Mouse (Mus musculus) brain, embryonic 18.5 days (tissue): ENCODE results near the gene Sik3.

ENCODE experiments used
- DNase-seq: peaks from one replicate; pipeline ENCODE4 v3.0.0-alpha.2; 2012; ENCODE audit warnings: low read depth, low spot score

Gene Sik3

DNA sequence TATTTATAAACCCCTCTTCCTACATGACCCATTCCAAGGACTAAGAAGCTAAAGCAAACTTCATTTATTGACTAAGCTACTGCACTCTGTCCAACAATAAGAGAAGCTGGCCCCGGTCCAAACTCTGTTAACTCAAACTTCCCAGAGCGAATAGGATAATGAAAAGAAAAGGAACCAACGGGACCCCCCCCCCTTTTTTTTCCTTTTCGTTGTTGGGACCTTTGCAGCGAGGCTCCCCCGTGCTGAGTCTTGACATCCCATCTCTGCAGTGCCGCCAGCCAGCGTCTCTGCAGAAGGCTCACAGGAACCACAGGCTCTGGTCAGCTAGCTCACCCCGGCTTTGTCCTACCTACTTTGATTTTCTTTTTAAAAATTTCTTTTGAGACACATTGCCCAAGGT is 3.2 kb downstream of the Sik3 start:
- DNase-seq: no peak

DNA sequence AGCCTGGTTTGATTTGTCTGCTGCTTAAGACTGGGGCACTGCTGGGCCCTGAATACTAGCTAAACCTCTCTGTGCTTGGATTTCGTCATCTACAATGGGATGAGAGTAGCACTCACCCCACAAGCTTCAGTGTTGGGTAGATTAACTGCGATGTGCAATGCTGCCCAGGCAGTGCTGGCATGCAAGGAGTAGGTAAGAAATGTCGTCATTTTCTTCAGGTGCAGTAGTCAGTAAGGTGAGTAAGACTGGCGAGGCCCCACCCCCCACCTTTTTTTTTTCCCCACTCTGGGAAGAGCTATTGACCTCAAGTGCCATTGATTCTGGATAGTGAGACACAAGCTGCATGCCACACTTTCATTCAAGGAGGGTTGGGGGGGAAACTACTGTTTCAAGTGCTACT is 3.8 kb downstream of the Sik3 start:
- DNase-seq: no peak

DNA sequence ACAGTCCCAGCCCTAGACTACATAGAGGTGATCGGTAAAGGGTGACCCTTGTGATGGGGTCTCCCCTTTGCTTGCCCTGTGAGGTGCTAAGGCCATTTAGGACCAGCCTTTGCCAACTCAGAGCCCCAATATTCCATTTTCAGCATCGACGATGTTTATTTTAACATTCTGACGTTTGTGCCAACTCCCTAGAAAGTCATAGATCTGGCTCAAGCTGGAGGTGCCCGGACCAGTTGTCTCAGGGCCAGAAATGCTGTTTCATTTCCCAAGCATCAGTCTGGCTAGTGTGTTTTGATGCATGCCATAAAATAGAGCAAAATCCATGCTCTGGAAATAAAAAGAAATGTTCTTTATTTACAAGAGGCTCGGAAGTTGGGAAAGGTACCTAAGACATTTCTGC is 5.7 kb downstream of the Sik3 start:
- DNase-seq: no peak

DNA sequence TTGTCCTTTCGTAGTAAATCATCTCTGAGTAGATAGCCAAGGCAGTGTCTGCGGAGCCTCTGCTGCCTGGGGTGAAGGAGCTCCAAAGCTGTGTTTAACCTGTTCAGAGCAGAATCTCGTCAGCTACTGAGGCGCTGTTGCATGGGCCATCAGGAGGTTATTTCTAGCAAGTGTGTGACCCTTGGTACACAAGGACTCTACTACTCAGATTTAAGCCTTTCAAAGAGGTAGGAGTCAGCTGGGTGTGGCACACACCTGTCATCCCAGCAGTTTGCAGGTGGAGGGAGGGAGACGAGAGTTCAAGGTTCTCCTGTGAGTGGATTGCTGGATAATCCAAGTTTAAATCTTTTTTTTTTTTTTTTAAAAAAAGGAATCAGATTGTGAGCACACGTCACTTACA is 7.4 kb downstream of the Sik3 start:
- DNase-seq: no peak

DNA sequence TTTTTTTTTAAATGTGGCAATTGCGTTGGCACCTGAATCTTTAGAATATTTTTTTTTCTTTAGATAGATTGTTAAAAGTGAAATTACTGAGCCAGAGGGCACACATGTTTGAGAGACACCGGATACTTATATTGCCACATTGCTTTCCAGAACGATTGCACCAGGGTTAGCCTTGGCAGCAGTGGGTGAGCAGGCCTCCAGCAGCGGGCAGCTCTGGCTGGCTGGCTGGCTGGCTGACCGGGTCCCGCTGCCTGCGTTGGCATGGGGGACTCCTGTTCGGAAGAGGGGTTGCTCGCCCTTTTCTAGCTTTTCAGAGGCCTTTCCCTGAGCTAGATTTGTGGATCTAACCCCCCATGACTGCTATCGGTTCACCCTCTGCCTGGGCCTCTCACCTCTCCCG is 11.0 kb downstream of the Sik3 start:
- DNase-seq: no peak

DNA sequence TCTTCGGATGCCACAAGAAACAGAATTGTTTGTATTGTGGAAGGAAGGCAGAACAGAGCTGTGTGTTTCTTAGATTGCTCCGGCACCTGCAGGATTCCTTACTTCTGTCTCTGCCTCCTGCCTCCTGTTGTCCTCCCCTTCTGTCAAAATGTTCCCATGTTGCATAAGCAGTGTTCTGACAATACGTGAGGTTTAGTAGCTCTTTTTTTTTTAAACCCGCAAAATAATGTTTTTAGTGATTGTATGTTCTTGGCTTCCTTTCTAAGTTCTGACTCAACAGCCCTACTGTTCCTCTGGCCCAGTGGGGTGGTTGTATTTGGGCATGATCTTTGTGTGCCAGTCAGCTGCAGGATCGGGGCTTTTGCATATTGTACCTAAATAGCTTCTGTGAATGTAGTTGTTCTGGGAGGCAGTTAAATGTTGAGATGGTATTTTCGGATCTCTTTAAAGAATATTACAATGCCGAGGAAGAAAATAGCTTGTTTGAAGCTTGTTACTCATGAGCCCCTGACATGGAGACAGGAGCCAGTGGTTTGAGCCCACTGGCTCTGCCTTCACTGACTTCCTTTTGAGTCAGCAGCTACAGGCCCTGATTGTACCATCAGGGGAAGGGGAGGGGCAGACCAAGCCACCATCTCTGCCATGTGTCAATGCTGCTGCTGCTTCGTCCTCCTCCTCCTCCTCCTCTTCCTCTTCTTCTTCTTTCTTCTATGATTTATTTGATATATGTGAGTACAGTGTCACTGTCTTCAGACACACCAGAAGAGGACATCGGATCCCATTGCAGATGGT is 13.6 kb downstream of the Sik3 start:
- DNase-seq: no peak

DNA sequence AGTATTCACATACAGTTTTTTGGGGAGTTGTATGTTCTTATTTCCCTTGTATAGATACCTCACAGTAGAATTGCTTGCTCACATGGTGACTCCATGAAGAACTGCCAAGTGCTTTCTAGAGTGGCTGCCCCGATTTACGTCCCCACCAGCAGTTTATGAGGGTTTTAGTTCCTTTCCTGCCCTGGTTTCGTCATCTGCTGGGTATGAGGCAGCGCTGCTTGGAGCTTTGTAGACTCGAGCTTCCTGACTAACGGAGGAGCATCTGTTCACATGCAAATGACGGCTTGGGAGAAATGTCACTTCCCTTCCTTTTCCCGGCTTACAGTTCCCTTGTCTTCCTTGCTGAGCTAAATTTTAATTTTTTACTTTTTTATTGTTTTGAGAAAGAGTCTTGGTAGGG is 15.4 kb downstream of the Sik3 start:
- DNase-seq: no peak

DNA sequence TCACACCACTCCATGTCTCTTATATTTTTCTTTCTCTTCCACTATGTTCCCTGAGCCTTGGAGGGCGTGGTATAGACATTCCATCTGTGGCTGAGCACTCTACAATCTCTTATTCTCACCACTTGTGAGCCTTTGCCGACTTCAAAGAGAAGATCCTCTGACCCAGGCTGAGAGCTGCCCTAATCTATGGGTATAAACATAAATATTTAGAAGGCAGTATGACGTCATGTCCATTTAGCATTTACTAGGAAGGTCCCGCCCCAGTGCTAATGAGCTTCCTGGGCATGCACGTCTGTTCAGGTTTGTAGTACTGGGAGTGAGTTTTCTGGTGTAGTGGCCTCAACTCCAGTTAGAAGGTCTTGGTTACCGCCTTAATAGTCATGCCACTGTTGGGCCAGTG is 16.9 kb downstream of the Sik3 start:
- DNase-seq: no peak

DNA sequence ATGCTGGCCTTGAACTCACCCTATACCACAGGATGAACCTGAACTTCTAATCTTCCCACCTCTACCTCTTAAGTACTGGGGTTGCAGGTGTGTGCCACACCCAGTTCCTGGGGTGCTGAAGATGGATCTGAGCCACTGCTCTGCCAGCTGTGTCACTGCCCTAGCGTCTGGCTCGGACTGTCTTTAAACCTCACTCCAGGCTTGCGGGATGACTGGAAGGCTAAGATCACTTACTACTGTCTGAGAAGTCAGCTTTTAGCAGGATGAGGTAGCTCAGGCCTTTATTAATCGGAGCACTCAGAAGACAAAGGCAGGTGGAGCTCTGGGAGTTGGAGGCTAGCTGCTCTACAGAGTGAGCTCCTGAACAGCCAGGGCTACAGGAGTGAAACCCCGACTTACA is 17.6 kb downstream of the Sik3 start:
- DNase-seq: no peak

DNA sequence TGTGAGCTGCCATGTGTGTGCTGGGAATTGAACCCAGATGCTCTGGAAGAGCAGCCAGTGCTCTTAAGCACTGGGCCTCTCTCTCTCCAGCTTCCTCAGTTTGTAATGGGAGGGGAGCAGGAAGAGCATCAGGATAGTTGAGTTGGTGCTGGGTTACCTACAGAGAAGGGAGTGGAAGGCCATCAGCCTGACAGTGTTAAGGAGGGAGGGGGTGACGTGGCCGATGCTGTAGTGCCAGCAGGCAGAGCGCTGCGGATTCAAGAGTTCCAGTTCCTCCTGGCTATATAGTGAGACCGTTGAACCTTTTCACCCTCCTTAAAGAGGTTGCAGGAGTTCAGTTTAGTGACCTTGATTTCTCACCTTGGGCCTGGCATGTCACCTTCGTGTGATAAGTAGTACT is 18.3 kb downstream of the Sik3 start:
- DNase-seq: no peak

DNA sequence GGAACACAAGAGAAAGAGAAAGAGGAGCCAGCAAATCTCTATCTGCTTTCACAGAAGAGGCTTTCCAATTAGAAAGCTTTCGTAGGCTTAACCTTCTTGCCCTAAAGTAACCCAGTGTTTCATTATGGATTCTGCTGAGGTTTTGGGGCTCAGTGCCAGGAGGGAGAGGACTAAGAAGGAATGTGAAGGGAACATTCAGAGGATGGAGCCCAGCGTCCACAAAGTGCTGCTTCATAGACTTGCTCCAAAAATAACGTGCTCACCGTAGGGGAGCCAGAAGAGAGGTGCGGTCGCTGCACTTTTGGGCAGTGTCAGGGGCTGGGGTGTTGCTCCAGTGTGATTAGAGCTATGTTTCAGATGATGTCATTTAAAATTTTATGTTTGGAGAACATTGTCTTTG is 19.6 kb downstream of the Sik3 start:
- DNase-seq: no peak

DNA sequence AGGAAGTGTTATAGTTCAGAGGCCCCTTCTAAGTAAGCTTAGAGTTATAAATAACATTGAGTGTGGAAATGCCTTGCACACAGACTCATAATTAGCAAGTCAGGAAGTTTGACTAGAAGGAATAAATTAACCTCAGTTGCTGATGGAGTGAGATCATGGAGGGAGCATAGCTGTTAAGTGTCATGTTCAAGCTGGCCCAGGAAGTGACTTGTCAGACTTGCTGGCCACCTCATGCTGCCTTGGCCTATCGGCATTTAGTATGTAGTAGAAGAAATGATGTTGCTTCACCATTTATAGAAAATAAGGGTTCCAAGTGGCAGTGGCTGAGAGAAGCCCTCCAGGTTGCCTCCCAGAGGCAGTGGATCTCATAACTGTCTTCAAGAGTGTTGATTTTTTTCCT is 20.4 kb downstream of the Sik3 start:
- no peak for DNase-seq

DNA sequence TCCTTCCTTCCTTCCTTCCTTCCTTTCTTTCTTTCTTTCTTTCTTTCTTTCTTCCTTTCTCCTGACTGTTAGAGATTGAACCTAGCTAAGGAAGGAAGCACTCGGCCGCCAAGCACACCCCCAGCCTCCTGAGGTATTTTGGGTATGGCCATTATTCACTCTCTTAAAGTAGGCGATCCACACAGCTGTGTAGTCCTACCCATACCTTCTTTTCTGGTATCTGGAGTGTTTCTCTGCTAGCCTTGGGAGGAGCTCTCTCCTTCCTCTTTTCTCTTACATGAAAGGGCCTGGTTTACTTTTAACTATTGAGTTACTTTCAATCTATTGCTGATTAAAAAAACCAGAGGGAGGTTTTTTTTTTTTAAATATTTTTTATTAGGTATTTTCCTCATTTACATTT is 21.2 kb downstream of the Sik3 start:
- no peak for DNase-seq

DNA sequence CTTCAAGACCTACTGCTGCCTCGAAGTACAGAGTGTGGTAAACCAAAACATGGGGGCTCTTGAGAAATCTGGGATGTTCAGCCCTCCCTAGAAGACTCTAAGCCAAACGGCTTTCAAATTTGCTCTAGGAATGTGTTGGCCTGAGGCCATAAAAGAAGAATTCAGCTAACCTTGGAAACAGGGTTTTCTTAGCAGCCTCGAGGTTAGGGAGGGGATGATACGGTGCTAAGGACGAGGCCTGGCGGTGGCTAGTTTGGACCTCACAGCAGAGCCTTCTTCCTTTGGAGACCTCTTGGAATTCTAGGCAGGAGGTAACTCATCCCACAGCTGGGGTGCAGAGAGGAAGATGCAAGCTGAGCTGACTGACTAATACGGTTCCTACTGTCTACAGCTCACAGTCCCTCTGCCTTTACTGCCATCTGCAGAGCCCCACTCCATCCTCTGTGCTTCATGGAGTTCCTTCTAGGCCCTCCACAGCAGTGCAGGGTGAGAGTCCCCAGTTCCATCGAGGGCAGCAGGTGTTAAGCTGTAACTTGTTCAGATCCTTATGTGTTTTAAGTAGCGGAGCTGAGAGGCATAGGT is 22.8 kb downstream of the Sik3 start:
- DNase-seq: no peak

DNA sequence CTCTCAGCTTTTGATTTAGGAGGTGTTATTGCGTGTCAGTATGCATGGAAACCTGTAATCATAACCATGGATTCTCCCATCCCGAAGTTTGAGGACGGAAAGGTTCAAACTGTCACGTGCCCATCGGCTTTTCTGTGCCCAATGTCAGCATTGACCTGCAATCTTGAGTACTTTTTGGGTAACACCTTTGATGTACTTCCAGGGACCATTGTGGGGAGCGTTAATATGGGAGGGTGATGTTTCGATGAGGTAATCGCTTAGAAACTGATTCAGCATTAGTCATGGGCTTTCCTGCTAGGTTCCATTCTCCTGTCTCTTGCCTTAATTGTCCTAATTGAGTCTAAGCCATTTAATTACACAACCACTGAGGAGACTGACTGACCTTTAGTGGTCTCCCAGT is 24.3 kb downstream of the Sik3 start:
- DNase-seq: no peak

DNA sequence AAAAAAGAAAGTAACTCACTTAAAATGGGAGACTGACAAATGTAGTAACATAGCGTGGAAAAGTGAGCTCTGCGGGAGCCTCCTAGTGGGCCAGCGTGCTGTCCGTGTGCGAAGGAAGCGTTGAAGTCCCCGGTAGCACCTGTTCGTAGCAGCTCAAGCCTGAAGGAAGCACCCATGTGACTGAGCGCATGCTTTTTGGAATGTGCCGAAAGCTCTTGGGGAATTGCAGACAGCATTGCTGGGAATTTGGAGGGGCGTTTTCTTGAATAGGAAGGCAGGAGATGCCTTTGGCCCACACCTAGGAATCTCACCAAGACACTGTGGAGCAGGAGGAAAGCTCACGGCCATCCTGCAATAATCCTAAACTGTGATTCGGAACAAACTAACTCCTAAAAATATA is 26.2 kb downstream of the Sik3 start:
- no peak for DNase-seq

DNA sequence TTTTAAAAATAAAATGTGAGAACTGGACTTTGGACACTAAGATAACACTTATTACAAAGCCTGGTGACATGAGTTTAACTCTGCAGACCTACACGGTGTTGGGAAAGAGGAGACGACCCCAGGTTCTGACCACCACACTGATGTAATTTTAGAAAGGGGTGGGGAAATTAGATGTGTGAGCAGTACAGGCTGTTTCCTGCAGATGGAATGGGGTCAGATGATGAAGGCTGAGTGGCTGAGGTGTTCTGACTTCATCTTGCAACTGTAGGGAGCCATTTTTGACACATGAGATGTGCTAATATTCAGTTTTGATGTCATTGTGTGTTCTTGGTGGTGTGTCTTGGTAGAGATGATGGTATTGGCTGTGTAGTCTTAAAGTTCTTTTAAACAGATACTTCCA is 28.6 kb downstream of the Sik3 start:
- DNase-seq: no peak

DNA sequence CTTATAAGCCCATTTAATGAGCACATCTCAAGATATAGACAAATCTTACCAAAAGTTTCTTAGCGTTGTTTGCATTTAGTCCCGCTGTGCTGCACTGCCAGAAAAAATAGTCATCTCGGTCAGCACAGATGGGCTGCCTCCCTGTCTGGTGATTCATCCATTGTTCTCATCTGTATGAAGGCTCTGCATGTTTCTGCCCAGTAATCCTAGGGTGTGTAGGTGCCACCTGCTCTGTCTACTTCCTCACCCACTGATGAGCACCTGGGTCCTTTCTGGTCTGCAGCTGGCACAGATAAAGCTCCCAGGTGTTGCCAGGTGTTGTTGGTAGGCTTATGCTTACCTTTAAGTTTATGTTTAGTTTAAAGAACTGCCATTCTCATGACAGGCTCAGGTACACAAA is 29.8 kb downstream of the Sik3 start:
- no peak for DNase-seq

DNA sequence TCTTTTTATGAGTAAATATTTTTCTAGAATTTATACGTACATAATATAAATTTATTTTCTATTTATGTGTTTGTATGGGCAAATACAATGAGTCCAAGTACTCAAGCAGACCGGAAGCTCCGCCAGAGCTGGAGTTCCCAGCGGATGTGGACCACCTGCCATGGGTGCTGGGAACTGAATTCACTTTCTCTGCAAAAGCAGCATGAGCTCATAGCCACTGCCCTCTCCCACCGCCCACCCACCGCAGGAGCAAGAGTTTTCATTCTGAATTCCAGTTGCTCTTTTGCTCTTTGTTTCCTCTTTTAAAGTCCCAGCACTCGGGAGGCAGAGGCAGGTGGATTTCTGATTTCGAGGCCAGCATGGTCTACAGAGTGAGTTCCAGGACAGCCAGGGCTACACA is 31.0 kb downstream of the Sik3 start:
- no peak for DNase-seq

DNA sequence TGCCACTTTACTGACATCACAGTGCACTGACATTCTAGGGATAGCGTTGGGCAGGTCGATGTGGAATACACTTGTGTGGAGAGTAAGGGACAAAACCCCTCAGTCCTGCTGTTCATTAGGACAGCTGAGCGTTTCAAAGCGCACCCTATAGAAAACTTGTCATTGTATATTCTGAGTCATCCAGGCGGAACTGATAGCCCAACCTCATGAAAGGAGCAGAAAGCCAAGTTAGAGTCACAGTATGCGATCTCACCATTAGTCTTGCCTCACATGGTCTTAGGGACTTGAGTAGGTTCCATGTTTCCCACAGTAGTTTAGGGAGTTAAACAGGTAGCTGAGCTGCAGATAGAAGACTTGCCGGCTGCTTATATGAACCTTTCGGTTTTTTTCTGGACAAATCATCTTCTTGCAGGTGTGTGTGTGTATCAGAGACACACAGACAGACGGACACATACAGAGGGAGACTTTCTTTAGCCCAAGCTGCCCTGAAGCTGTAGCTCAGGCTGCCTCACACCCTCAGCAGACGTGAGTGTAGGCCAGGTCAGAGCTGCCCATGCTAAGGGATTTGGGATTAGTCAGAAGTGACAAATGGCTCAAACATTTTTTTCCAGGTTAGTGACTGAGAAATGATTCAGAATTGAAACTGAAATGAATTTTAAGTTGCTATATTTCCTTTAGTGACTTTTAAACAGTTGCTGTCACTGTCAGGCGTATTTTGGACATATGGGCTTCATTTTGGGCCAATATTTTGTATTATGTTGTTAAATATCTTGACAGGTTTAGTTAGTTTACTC is 34.3 kb downstream of the Sik3 start:
- no peak for DNase-seq

DNA sequence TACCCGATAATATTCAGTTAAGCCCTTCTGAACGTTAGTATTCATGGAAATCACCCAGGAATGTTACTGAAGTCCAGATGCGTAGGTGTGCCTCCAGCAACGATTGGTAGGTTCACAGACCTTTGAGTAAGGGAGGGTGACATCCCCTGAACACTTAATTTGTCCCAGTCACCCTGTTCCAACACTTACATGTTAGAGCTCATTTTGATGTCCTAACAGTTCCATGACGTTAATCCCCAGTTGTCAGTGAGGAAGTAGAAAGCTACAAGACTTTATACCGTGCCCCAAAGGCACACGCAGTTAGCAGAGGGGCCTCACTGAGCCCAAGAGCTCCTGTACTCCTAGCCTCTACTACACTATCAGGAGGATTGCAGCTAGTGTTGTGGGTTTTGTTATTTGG is 36.9 kb downstream of the Sik3 start:
- DNase-seq: no peak

DNA sequence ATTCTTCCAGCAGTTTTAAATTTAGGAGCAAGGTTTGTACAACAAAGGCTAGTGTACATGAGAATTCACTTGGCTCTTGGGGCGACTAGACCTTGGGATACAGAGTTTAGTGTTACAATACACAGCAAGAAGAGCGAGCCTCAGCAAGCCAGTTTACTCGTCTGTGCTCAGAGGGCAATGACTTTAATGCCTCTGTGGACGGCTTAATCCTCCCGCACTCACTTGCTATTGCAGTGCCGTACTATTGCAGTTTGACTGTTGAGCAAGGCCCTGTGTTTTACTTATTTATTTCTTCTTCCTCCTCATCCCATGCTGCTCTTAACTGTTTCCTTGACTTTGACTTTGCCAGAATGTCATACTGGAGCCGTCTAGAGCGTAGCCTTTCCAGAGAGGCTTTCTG is 37.6 kb downstream of the Sik3 start:
- DNase-seq: no peak
